Mouse (Mus musculus): Measurements from ENCODE around the gene Mks1. TPM values are rescaled to one million over a fixed set of nuclear protein-coding genes. Genes with fewer than 3 reads are reported as not detected.

Mks1 gene
- total RNA-seq (2014; rRNA removed; ENCODE audit: low replicate concordance) (4.4 and 4.8 TPM in 2 replicates), polyA plus RNA-seq (2015; fragmentation: Nextera tagmentation; extraction: Ambion mirVana) (4.5 and 6.0 TPM in 2 replicates)

GRCm38 (mm10) chr11:87852690-87853596 is at the start of gene Mks1:
Gene Mks1 (plus strand): TSS chr11:87853215.
- no peaks in the 10 kb centered on the region for H3K9me3 ChIP-seq (replicated peaks; ENCODE audit: control insufficient read depth, low read length)
- peaks cover 6% of the 10 kb centered on the region for H3K4me1 ChIP-seq (ENCODE audit: control insufficient read depth, insufficient read depth)
- no peaks in the 10 kb centered on the region for H3K27me3 ChIP-seq (ENCODE audit: control insufficient read depth, insufficient read depth, low read length)
- TF ChIP-seq EP300 (IDR thresholded peaks at IDR 0.05; ENCODE audit: low read depth) (no peak), CTCF (IDR thresholded peaks at IDR 0.05; ENCODE audit: low read depth) (no peak)
- peaks cover 14% of the 10 kb centered on the region for H3K36me3 ChIP-seq (replicated peaks; ENCODE audit: control insufficient read depth, insufficient read depth, low read length)
- ATAC-seq (ENCODE audit: insufficient read depth, low read depth), result peak; percentile 93
- H3K4me2 ChIP-seq (ENCODE audit: low read depth, low read length), result peak within 1 kb of the TSS; percentile 91
- 4% methylated on average over 40 of the region's 40 CpGs for WGBS
- peak within 1 kb of the TSS; percentile 70 for H3K4me3 ChIP-seq (ENCODE audit: low read depth, low read length)
- H3K27ac ChIP-seq (ENCODE audit: low read depth), result peak within 1 kb of the TSS; percentile 56
- DNase-seq (ENCODE audit: low spot score), result peak; percentile 93
- peak within 1 kb of the TSS; percentile 51 for H3K9ac ChIP-seq (replicated peaks; ENCODE audit: low read depth, low read length)

DNA sequence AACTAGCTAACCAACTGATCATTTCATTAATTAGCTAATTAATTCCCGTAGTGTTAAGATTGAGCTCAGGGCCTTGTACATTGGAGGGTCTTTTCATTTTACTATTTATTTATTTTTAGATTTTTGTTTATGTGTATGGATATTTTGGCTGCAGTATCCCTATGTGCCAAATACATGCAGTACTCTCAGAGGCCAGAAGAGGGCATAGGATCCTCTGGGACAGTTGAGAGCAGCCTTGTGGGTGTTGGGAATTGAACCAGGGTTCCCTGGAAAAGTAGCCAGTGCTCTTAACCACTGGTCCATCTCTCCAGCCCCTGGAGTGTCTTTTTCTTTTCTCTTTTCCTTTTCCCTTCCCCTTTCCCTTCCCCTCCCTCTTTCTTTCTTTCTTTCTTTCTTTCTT is 47.6 kb upstream of the Mks1 start:
- H3K9ac ChIP-seq (replicated peaks; ENCODE audit: low read depth, low read length), result no peak overlapping the region
- DNase-seq (ENCODE audit: low spot score) (no peak), ATAC-seq (ENCODE audit: insufficient read depth, low read depth) (no peak)
- no peak overlapping the region for H3K27ac ChIP-seq (ENCODE audit: low read depth)
- TF ChIP-seq CTCF (IDR thresholded peaks at IDR 0.05; ENCODE audit: low read depth), result peak; percentile 31; the same call in 1 of the 2 replicates
- TF ChIP-seq EP300 (IDR thresholded peaks at IDR 0.05; ENCODE audit: low read depth), result no peak
- no peaks in the 10 kb centered on the region for H3K27me3 ChIP-seq (ENCODE audit: control insufficient read depth, insufficient read depth, low read length)
- H3K9me3 ChIP-seq (replicated peaks; ENCODE audit: control insufficient read depth, low read length), result no peaks in the 10 kb centered on the region
- 68% methylated on average over 1 of the region's 1 CpGs for WGBS
- H3K36me3 ChIP-seq (replicated peaks; ENCODE audit: control insufficient read depth, insufficient read depth, low read length), result no peaks in the 10 kb centered on the region
- H3K4me2 ChIP-seq (ENCODE audit: low read depth, low read length), result no peak overlapping the region
- no peaks in the 10 kb centered on the region for H3K4me1 ChIP-seq (ENCODE audit: control insufficient read depth, insufficient read depth)
- H3K4me3 ChIP-seq (ENCODE audit: low read depth, low read length), result no peak overlapping the region

DNA sequence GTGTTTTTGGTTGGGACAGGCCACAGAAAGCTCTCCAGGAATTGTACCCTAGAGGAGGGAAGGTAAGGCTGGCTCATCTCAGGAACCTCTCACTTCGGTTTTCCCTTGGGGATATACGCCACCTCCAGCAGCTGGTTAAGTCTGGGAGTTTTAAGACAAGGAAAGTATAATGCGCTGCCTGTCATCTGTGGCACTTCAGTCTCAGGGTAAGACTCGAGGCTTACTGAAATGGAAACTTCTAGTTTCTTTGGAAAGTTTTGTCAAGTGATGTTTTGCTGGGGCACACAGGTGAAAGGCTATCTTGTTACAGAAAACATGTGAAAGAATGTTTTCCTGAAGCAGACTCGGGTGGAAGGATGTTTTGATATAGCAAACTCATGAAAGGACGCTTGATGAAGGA is 45.6 kb upstream of the Mks1 start:
- 69% methylated on average over 6 of the region's 6 CpGs for WGBS
- TF ChIP-seq CTCF (IDR thresholded peaks at IDR 0.05; ENCODE audit: low read depth) (no peak), EP300 (IDR thresholded peaks at IDR 0.05; ENCODE audit: low read depth) (no peak)

GRCm38 (mm10) chr11:87808236-87808635 is 44.8 kb upstream of the Mks1 start:
- no peak for ATAC-seq (ENCODE audit: insufficient read depth, low read depth)
- no peak overlapping the region for H3K9ac ChIP-seq (replicated peaks; ENCODE audit: low read depth, low read length)
- no peaks in the 10 kb centered on the region for H3K36me3 ChIP-seq (replicated peaks; ENCODE audit: control insufficient read depth, insufficient read depth, low read length)
- no peaks in the 10 kb centered on the region for H3K27me3 ChIP-seq (ENCODE audit: control insufficient read depth, insufficient read depth, low read length)
- DNase-seq (ENCODE audit: low spot score), result no peak
- H3K4me2 ChIP-seq (ENCODE audit: low read depth, low read length), result no peak overlapping the region
- TF ChIP-seq EP300 (IDR thresholded peaks at IDR 0.05; ENCODE audit: low read depth) (no peak), CTCF (IDR thresholded peaks at IDR 0.05; ENCODE audit: low read depth) (no peak)
- no peaks in the 10 kb centered on the region for H3K9me3 ChIP-seq (replicated peaks; ENCODE audit: control insufficient read depth, low read length)
- no peak overlapping the region for H3K27ac ChIP-seq (ENCODE audit: low read depth)
- H3K4me3 ChIP-seq (ENCODE audit: low read depth, low read length), result no peak overlapping the region
- 65% methylated on average over 7 of the region's 7 CpGs for WGBS
- H3K4me1 ChIP-seq (ENCODE audit: control insufficient read depth, insufficient read depth), result no peaks in the 10 kb centered on the region

More for the DNA sequence above, 45.6 kb upstream of the Mks1 start:
- no peak overlapping the region for H3K9ac ChIP-seq (replicated peaks; ENCODE audit: low read depth, low read length)
- DNase-seq (ENCODE audit: low spot score) (no peak), ATAC-seq (ENCODE audit: insufficient read depth, low read depth) (no peak)
- no peak overlapping the region for H3K27ac ChIP-seq (ENCODE audit: low read depth)
- no peaks in the 10 kb centered on the region for H3K27me3 ChIP-seq (ENCODE audit: control insufficient read depth, insufficient read depth, low read length)
- H3K4me2 ChIP-seq (ENCODE audit: low read depth, low read length), result no peak overlapping the region
- no peaks in the 10 kb centered on the region for H3K36me3 ChIP-seq (replicated peaks; ENCODE audit: control insufficient read depth, insufficient read depth, low read length)
- no peak overlapping the region for H3K4me3 ChIP-seq (ENCODE audit: low read depth, low read length)
- H3K4me1 ChIP-seq (ENCODE audit: control insufficient read depth, insufficient read depth), result no peaks in the 10 kb centered on the region
- H3K9me3 ChIP-seq (replicated peaks; ENCODE audit: control insufficient read depth, low read length), result no peaks in the 10 kb centered on the region

GRCm38 (mm10) chr11:87811396-87811795 is 41.6 kb upstream of the Mks1 start:
- no peak for TF ChIP-seq CTCF (IDR thresholded peaks at IDR 0.05; ENCODE audit: low read depth)
- TF ChIP-seq EP300 (IDR thresholded peaks at IDR 0.05; ENCODE audit: low read depth), result no peak
- ATAC-seq (ENCODE audit: insufficient read depth, low read depth), result no peak
- H3K4me3 ChIP-seq (ENCODE audit: low read depth, low read length), result no peak overlapping the region
- H3K4me2 ChIP-seq (ENCODE audit: low read depth, low read length), result no peak overlapping the region
- H3K27ac ChIP-seq (ENCODE audit: low read depth), result no peak overlapping the region
- H3K9ac ChIP-seq (replicated peaks; ENCODE audit: low read depth, low read length), result no peak overlapping the region
- peaks cover 13% of the 10 kb centered on the region; the same call in 1 of the 2 replicates for H3K27me3 ChIP-seq (ENCODE audit: control insufficient read depth, insufficient read depth, low read length)
- no peak for DNase-seq (ENCODE audit: low spot score)
- H3K9me3 ChIP-seq (replicated peaks; ENCODE audit: control insufficient read depth, low read length), result no peaks in the 10 kb centered on the region
- H3K4me1 ChIP-seq (ENCODE audit: control insufficient read depth, insufficient read depth), result no peaks in the 10 kb centered on the region
- H3K36me3 ChIP-seq (replicated peaks; ENCODE audit: control insufficient read depth, insufficient read depth, low read length), result no peaks in the 10 kb centered on the region
- 31% methylated on average over 4 of the region's 4 CpGs for WGBS
